Mouse (Mus musculus) CH12.LX (cell line): Measurements from ENCODE around the gene Spata2. TPM values are rescaled to one million over a fixed set of nuclear protein-coding genes. Genes with fewer than 3 reads are reported as not detected.

ENCODE experiments used
- DNase-seq: peaks from one replicate; pipeline ENCODE4 v3.0.0-alpha.2; 2013; ENCODE audit errors: extremely low read depth
- H3K27ac ChIP-seq: 2 replicates; pipeline ENCODE4 v1.5.1; 2012; ENCODE audit warnings: low read depth, mild to moderate bottlenecking, control low read depth, moderate library complexity; ENCODE audit not compliant: insufficient read depth
- H3K27me3 ChIP-seq: replicated peaks from 2 replicates; pipeline ENCODE3; 2012; ENCODE audit warnings: inconsistent platforms
- H3K36me3 ChIP-seq, 2 experiments: replicated peaks in 1 of 2; 2 replicates each; pipeline versions ENCODE3 to v1.6.1; 2012; ENCODE audit warnings: inconsistent platforms in 1 of 2, low read length in 1 of 2, mild to moderate bottlenecking in 1 of 2, mixed read lengths in 1 of 2, moderate library complexity in 1 of 2; ENCODE audit not compliant: control insufficient read depth in 1 of 2, insufficient read depth in 1 of 2
- H3K4me1 ChIP-seq, 2 experiments: 2 replicates each; pipeline ENCODE4 v1.6.1; 2012; ENCODE audit warnings: inconsistent platforms in 1 of 2, moderate library complexity in 1 of 2; ENCODE audit not compliant: insufficient read depth in 2 of 2, control insufficient read depth in 1 of 2
- H3K4me2 ChIP-seq: 2 replicates; pipeline ENCODE4 v1.6.1; 2012; ENCODE audit warnings: low read depth, mild to moderate bottlenecking, control low read depth; ENCODE audit not compliant: poor library complexity, insufficient read depth, severe bottlenecking
- H3K4me3 ChIP-seq, 3 experiments: fragments of 150-350 bp in 1 of 3; sonication (generic) in 1 of 3; replicated peaks in 1 of 3; 2 replicates each; pipeline versions ENCODE3 to v1.5.1; 2011 to 2012; ENCODE audit warnings: low read depth in 2 of 3, low read length in 2 of 3, mild to moderate bottlenecking in 2 of 3, moderate library complexity in 2 of 3, control low read depth in 1 of 3, improper control_type of control experiment in 1 of 3, inconsistent platforms in 1 of 3, mixed read lengths in 1 of 3; ENCODE audit not compliant: poor library complexity in 1 of 3
- H3K79me2 ChIP-seq: replicated peaks from 2 replicates; pipeline ENCODE4 v1.6.1; 2012; ENCODE audit warnings: mild to moderate bottlenecking, moderate library complexity; ENCODE audit not compliant: control insufficient read depth, poor library complexity, insufficient read depth, severe bottlenecking; ENCODE audit errors: extremely low read depth
- H3K9ac ChIP-seq: 2 replicates; pipeline ENCODE4 v1.6.1; 2012; ENCODE audit warnings: low read depth, mild to moderate bottlenecking, control low read depth, moderate library complexity; ENCODE audit not compliant: insufficient read depth
- H3K9me3 ChIP-seq: replicated peaks from 2 replicates; pipeline ENCODE3; 2012; ENCODE audit warnings: low read length, inconsistent platforms, mixed read lengths
- BHLHE40 ChIP-seq: IDR thresholded peaks from 2 replicates; pipeline ENCODE4 v1.6.1; 2011; ENCODE audit warnings: mild to moderate bottlenecking, low read depth, low read length, improper control_type of control experiment
- CHD1 ChIP-seq: IDR thresholded peaks from 2 replicates; pipeline ENCODE4 v1.6.1; 2012; ENCODE audit warnings: low read depth, low read length, improper control_type of control experiment, inconsistent platforms
- CHD2 ChIP-seq: IDR thresholded peaks from 2 replicates; pipeline ENCODE4 v1.6.1; 2011; ENCODE audit warnings: low read length, improper control_type of control experiment
- CTCF ChIP-seq, 2 experiments: IDR thresholded peaks in 1 of 2; conservative IDR thresholded peaks in 1 of 2; 2 replicates each; pipeline ENCODE4 v1.5.1; 2011 to 2012; ENCODE audit warnings: low read depth in 2 of 2, low read length in 2 of 2, improper control_type of control experiment in 1 of 2, inconsistent platforms in 1 of 2, mild to moderate bottlenecking in 1 of 2, moderate library complexity in 1 of 2
- E2F4 ChIP-seq: IDR thresholded peaks from 2 replicates; pipeline ENCODE4 v1.6.1; 2011; ENCODE audit warnings: low read depth, low read length, improper control_type of control experiment; ENCODE audit not compliant: insufficient replicate concordance
- EP300 ChIP-seq: IDR thresholded peaks from 2 replicates; pipeline ENCODE4 v1.6.1; 2011; ENCODE audit warnings: low read length, improper control_type of control experiment
- ETS1 ChIP-seq: conservative IDR thresholded peaks from 2 replicates; pipeline ENCODE4 v1.6.1; 2012; ENCODE audit warnings: low read depth, mild to moderate bottlenecking, inconsistent platforms, low read length, improper control_type of control experiment, moderate library complexity
- GABPA ChIP-seq: IDR thresholded peaks from 2 replicates; pipeline ENCODE4 v1.6.1; 2012; ENCODE audit warnings: low read depth, low read length, improper control_type of control experiment, inconsistent platforms; ENCODE audit not compliant: insufficient replicate concordance
- JUN ChIP-seq: IDR thresholded peaks from 2 replicates; pipeline ENCODE4 v1.6.1; 2011; ENCODE audit warnings: low read depth, mild to moderate bottlenecking, low read length, improper control_type of control experiment, moderate library complexity; ENCODE audit not compliant: insufficient read depth
- JUND ChIP-seq: conservative IDR thresholded peaks from 2 replicates; pipeline ENCODE4 v1.6.1; 2011; ENCODE audit warnings: low read depth, low read length, improper control_type of control experiment
- MAFK ChIP-seq: IDR thresholded peaks from 2 replicates; pipeline ENCODE4 v1.6.1; 2011; ENCODE audit warnings: low read length, improper control_type of control experiment; ENCODE audit not compliant: insufficient replicate concordance
- MAX ChIP-seq: IDR thresholded peaks from 2 replicates; pipeline ENCODE4 v1.6.1; 2011; ENCODE audit warnings: low read length, improper control_type of control experiment
- MAZ ChIP-seq: IDR thresholded peaks from 2 replicates; pipeline ENCODE4 v1.6.1; 2012; ENCODE audit warnings: low read depth, mild to moderate bottlenecking, inconsistent platforms, low read length, improper control_type of control experiment, moderate library complexity
- MEF2A ChIP-seq: IDR thresholded peaks from 2 replicates; pipeline ENCODE4 v1.6.1; 2014; ENCODE audit warnings: low read depth, mild to moderate bottlenecking, inconsistent platforms, low read length, improper control_type of control experiment, borderline replicate concordance
- MYC ChIP-seq: IDR thresholded peaks from 2 replicates; pipeline ENCODE4 v1.6.1; 2011; ENCODE audit warnings: low read depth, mild to moderate bottlenecking, improper control_type of control experiment, low read length
- NRF1 ChIP-seq: IDR thresholded peaks from 2 replicates; pipeline ENCODE4 v1.6.1; 2014; ENCODE audit warnings: low read depth, mild to moderate bottlenecking, inconsistent platforms, low read length, improper control_type of control experiment, moderate library complexity
- PAX5 ChIP-seq: IDR thresholded peaks from 2 replicates; pipeline ENCODE4 v1.6.1; 2012; ENCODE audit warnings: low read length, inconsistent platforms, mixed read lengths
- POLR2AphosphoS2 ChIP-seq: IDR thresholded peaks from 2 replicates; pipeline ENCODE4 v1.6.1; 2011; ENCODE audit warnings: low read depth, low read length, improper control_type of control experiment
- RCOR1 ChIP-seq: conservative IDR thresholded peaks from 2 replicates; pipeline ENCODE4 v1.6.1; 2012; ENCODE audit warnings: low read depth, mild to moderate bottlenecking, inconsistent platforms, low read length, improper control_type of control experiment
- SIN3A ChIP-seq: IDR thresholded peaks from 2 replicates; pipeline ENCODE4 v1.6.1; 2012; ENCODE audit warnings: low read length, improper control_type of control experiment, inconsistent platforms
- SMC3 ChIP-seq: IDR thresholded peaks from 2 replicates; pipeline ENCODE4 v1.6.1; 2011; ENCODE audit warnings: low read depth, low read length, improper control_type of control experiment
- TBP ChIP-seq: conservative IDR thresholded peaks from 2 replicates; pipeline ENCODE4 v1.6.1; 2011; ENCODE audit warnings: low read depth, low read length, improper control_type of control experiment
- TCF12 ChIP-seq: IDR thresholded peaks from 2 replicates; pipeline ENCODE4 v1.6.1; 2014; ENCODE audit warnings: low read depth, mild to moderate bottlenecking, inconsistent platforms, low read length, improper control_type of control experiment
- UBTF ChIP-seq: IDR thresholded peaks from 2 replicates; pipeline ENCODE4 v1.6.1; 2012; ENCODE audit warnings: low read depth, mild to moderate bottlenecking, inconsistent platforms, low read length, improper control_type of control experiment, moderate library complexity
- USF1 ChIP-seq: IDR thresholded peaks from 2 replicates; pipeline ENCODE4 v1.6.1; 2014; ENCODE audit warnings: low read depth, mild to moderate bottlenecking, inconsistent platforms, low read length, improper control_type of control experiment
- USF2 ChIP-seq: conservative IDR thresholded peaks from 2 replicates; pipeline ENCODE4 v1.6.1; 2011; ENCODE audit warnings: low read depth, low read length, improper control_type of control experiment
- ZC3H11A ChIP-seq: IDR thresholded peaks from 2 replicates; pipeline ENCODE4 v1.6.1; 2012; ENCODE audit warnings: low read depth, mild to moderate bottlenecking, inconsistent platforms, low read length, improper control_type of control experiment
- ZKSCAN1 ChIP-seq: IDR thresholded peaks from 2 replicates; pipeline ENCODE4 v1.6.1; 2012; ENCODE audit warnings: low read depth, inconsistent platforms, low read length, improper control_type of control experiment, borderline replicate concordance
- ZMIZ1 ChIP-seq: IDR thresholded peaks from 2 replicates; pipeline ENCODE4 v1.6.1; 2012; ENCODE audit warnings: low read depth, mild to moderate bottlenecking, inconsistent platforms, low read length, improper control_type of control experiment
- ZNF384 ChIP-seq: IDR thresholded peaks from 2 replicates; pipeline ENCODE4 v1.6.1; 2012; ENCODE audit warnings: low read depth, low read length, improper control_type of control experiment, inconsistent platforms
- dilution Hi-C: fragments of 300-500 bp; cut with MboI; formaldehyde crosslinking; loops from 2 replicates; pipeline ENCODE4 v1.14.3; 2020; ENCODE audit warnings: low sequenced_read_pairs; ENCODE audit not compliant: extremely low pct_unique_long_range_greater_than_20kb, extremely low pct_ligation_motif_present
- in situ Hi-C: fragments of 300-500 bp; cut with MboI; formaldehyde crosslinking; loops from 3 replicates; pipeline ENCODE4 v1.14.3; 2019; ENCODE audit warnings: low sequenced_read_pairs, low pct_ligation_motif_present, low pct_unique_long_range_greater_than_20kb, mixed read lengths
- polyA plus RNA-seq: library from polyadenylated mRNA; unstranded; fragments of >175 nt; gene quantifications from 2 replicates; pipeline ENCODE4 v1.2.1, GENCODE M21; 2012; ENCODE audit warnings: low read depth; ENCODE audit not compliant: insufficient read length
- total RNA-seq, 2 experiments: library from RNA; depleted of rRNA; stranded (reverse); fragments of 300-350 nt in 1 of 2; fragments of >200 nt in 1 of 2; gene quantifications; 2 replicates each; pipeline ENCODE4 v1.2.3; 2012 to 2014

The Spata2 gene
- total and polyA plus RNA-seq, 3 experiments, result 9.1 to 22.8 (median 10.5) TPM

DNA sequence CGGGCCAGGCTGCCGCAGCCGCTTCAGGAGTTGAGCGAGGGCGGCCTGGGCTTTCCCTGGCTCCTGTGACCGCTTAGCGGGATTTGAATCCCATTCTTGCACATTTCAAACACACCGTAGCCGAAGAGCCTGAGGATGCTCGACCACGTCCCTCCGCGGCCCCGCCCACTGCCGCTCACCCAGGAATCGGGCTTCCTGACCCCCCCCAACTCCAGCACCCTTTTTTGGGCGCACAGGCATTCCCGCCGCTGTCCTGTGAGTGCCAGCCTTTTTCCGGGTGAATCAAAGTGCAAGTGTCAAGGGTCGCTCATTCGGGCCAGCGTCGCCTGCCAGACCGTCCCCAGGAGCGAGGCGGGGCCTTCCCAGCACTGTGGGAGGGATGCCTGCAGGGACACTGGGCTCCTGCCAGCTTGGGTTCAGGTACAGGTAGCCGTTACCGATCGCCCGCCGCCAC lies 11.2 kb upstream of the Spata2 start:
- Histone ChIP-seq H3K36me3 (peaks cover 16 to 37% of the 10 kb centered on the region in 2 experiments), H3K27ac (no peak overlapping the region), H3K27me3 (no peaks in the 10 kb centered on the region), H3K4me2 (peak overlapping the region; percentile 68), H3K4me1 (peaks cover 5 to 36% of the 10 kb centered on the region in 2 experiments), H3K9ac (peak overlapping the region; percentile 91), H3K9me3 (no peaks in the 10 kb centered on the region), H3K79me2 (peaks cover 48% of the 10 kb centered on the region), H3K4me3 (peak overlapping the region; percentile 88 to 98 (median 95))
- DNase-seq, result no peak
- TF ChIP-seq MAX (no peak), CTCF (conservative IDR thresholded peaks at IDR 0.05 in 1 of 2, IDR thresholded peaks at IDR 0.05 in 1 of 2; ENCODE audit: low read depth in 2 of 2, low read length in 2 of 2) (no peak), SIN3A (peak; percentile 5; the same call in 1 of the 2 replicates)
- in situ Hi-C loops, result no loop called here
- dilution Hi-C loops, result no loop called here

- dilution Hi-C loops (no loop called here), in situ Hi-C loops (no loop called here)
- Histone ChIP-seq H3K27me3 (no peaks in the 10 kb centered on the region), H3K79me2 (peaks cover 43% of the 10 kb centered on the region), H3K4me3 (peak overlapping the region; percentile 88 to 98 (median 95)), H3K36me3 (peaks cover 12 to 32% of the 10 kb centered on the region in 2 experiments), H3K4me1 (peaks cover 5 to 36% of the 10 kb centered on the region in 2 experiments), H3K9ac (peak overlapping the region; percentile 91), H3K27ac (peak overlapping the region; percentile 48), H3K9me3 (no peaks in the 10 kb centered on the region), H3K4me2 (peak overlapping the region; percentile 87)
- peak; percentile 88 for DNase-seq
- TF ChIP-seq CHD1 (0 out of 2 replicates have a peak, but pooled peaks have one; percentile 34), E2F4 (no peak), UBTF (no peak), JUN (no peak), PAX5 (no peak), BHLHE40 (no peak), JUND (no peak), ZNF384 (no peak), ZC3H11A (no peak), SMC3 (no peak), USF1 (no peak), MAZ (peak; percentile 88), TBP (no peak), GABPA (no peak), CHD2 (0 out of 2 replicates have a peak, but pooled peaks have one; percentile 12), ETS1 (no peak), EP300 (no peak), TCF12 (peak; percentile 90), RCOR1 (no peak), MAFK (no peak), SIN3A (no peak; the same call in none of the 2 replicates), NRF1 (peak; percentile 90), ZKSCAN1 (no peak), MEF2A (peak; percentile 18; the same call in 1 of the 2 replicates), POLR2AphosphoS2 (no peak), MYC (peak; percentile 38; the same call in 1 of the 2 replicates), CTCF (conservative IDR thresholded peaks at IDR 0.05 in 1 of 2, IDR thresholded peaks at IDR 0.05 in 1 of 2; ENCODE audit: low read depth in 2 of 2, low read length in 2 of 2) (no peak), ZMIZ1 (peak; percentile 84), MAX (no peak; the same call in 1 of the 2 replicates), USF2 (no peak)
Observed at GRCm38 (mm10) chr2:167503253-167503895, 10.7 kb upstream of the Spata2 start.
